Mouse (Mus musculus): ENCODE results near the gene Abca14.
A peak's percentile ranks its signal among the peaks of the same experiment; 100 is the strongest.

DNA sequence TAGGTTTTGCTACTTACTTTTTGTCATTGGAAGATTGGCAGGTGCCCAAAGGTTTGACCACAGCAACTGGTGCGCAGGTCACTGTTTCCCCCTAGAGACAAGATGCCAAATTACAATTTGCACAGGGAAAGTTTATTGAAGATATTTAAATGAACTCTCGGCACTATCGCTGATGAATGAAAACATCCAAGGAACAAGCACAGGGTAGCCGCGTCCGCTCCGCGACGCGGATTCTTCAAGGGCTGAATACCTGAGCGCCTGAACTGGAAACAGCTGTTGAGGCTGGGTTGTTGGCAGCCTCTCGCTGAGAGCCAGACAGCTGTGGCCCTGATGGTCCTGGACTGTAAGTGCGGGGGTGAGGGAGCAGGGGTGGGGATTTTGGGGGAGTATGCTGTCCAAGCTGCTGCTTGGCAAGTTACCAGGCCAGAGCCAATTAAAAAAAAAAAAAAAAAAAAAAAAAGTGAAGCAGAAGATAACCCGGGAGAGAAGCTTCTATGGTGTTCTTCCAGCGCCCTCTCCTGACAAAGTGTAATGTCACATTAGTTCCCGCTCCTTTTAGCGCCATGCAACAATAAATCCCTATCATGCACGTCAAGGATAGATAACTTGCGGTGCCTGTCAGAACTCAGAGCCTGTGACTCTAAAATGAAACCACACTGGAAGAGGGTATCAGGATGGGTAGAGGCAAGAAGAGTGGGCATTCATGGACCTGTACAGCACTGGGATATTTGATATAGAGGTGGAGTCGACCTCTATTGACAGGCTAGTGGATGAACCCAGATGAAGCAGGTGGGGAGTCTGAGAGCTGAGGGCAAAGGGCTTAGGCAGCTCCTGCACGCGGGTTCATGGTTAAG is 123.7 kb downstream of the Abca14 start:
- TF ChIP-seq CTCF (IDR thresholded peaks at IDR 0.05) (peak; percentile 55), POLR2A (IDR thresholded peaks at IDR 0.05; ENCODE audit: insufficient read depth, low read depth, low read length) (no peak)

All from heart, adult 2 months (tissue).